Mouse (Mus musculus): ENCODE measurements around the gene Dennd4a.

Gene Dennd4a

DNA sequence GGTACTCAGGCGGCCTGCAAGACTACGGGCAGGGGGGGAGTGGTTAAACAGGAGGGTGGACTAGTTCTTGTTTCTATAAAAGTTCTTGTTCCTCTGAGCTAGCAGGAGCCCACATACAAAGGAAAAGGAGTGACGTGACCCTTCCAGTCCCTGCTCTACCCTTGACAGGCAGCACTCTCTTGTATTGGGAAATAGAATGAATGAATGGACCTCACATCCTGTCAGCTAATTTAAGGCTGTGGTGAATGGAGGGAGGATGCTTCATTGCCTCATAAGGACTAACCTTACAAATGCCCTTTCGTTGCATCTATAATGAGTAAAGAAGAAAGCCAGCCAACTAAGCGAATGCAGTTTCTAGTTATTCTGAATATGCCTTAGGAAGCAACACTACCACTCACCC, 114.6 kb downstream of the Dennd4a start:
- peak; percentile 57 for DNase-seq

DNA sequence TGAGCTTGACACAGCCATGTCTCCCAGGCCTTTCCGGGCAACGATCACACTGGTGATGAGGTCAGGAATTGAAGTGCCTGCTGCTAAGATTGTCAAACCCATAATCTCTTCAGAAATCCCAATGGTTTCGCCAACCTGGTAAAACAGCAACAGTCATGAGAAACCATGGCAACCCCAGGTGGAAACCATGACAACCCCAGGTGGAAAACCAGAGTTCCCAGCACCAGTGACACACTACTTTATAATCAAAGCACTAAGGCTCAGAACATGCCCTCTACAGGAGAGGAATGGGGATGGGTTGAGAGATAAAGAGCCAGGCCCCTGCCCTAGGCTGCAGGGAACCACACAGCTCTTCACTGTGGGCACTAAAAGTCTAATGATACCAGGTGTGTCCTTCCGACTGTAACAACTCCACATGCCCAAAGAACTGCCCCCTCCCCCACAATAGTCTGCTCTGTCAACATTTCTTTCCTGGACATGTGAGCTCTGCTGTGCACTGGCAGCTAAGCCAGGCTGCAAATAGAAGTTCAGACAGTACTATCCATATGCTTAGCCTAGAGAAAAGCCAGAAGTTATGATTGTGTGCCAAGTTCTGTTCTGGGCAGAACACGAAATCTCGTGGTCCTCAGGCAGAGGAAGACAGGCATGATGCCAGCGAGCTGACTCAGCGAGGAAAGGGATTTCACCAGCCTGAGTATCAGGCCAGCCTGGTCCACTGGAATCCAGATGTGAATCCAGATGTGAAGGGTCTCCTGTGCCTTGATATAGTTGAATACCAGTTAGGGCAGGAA, 115.3 kb downstream of the Dennd4a start:
- DNase-seq: peak; percentile 91

DNA sequence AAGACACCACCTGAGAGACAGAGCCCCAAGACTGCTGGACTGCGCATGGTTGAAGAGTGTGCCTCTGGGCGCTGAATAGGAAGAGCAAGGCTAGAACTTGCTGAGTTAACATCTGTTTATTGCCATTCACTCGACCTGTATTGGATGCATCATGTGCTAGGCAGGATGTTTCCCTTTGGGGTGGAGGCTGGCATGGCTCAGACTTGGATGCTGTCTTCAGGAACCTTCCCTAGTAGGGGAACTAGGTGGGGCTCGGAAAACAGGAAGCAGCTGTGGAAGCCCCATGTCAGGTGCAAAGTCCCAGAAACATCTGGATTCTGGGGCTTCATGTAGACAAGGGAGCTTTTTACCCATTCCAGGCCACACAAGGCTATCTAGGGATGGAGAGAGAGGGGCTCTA, 119.1 kb downstream of the Dennd4a start:
- no peak for DNase-seq

DNA sequence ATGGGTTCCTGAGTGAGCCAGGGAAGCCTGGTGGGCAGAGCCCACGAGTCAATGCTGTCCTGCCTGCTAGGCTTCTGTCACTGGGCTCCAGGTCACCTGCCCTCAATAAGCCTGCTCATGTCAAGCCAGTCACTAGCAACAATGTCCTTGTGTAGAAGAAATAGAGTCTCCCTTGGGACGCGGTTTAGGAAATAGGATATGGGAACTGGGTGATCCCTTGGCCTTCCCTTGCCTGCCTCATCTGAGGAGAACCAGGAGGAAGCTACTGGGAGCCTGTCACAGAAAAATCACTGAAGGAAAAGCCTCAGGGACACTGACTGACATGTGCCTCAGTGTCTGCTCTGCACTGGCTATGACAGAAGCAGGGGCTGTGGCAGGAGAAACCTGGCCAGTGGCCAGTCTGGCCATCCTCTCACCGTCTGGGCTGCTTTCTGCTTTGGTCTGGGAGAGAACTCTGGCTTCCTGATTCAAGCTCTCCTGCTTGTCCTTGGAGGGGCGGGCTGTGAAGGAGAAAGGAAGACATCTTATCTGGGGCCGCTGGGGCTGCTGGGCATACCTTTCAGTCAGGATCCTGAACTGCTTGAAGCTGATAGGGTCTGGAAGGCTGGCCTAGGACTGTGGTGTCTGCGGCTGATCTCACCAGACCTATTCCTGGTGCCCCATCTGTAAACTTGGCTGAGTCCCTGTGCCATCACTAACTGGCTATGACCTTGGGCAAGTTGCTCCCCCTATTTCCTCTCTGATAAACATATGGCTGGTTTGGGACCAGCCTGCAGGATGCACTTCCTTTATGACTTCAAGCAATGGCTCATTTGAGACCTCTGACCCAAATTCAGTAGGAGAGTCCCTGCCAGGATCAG, 120.8 kb downstream of the Dennd4a start:
- DNase-seq: no peak

DNA sequence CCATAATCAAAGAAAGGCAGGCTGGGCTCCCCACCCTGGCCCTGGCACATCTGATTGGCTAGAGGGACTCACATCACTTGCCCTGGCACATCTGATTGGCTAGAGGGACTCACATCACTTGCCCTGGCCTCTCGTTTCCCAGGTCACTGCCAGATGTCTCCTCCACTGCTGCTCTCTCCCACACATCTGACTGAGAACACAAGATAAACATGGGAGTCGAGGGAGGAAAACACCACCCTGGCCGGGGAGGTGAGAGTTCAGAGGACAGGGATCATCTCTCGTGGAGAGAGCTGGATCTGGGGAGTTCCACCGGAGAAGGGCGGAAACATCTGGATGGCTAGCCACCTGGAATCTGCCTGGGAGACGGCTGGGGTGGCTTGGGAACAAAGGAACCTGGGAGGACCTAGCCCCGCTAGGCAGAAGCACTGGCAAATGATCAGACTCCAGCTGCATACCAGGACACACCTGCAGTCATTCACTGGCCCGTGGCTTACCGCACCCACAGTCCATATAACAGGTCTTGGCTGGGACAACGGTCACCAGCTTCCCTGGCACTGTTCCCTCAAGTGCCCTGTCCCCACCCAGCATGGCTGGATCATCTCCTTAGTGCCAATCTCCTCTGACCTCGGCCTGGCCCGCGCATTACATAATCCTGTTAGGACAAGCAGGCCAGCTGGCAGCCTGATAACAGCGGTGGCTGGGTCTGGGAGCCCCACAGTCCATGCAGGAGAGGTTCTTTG, 123.0 kb downstream of the Dennd4a start:
- DNase-seq: no peak

DNA sequence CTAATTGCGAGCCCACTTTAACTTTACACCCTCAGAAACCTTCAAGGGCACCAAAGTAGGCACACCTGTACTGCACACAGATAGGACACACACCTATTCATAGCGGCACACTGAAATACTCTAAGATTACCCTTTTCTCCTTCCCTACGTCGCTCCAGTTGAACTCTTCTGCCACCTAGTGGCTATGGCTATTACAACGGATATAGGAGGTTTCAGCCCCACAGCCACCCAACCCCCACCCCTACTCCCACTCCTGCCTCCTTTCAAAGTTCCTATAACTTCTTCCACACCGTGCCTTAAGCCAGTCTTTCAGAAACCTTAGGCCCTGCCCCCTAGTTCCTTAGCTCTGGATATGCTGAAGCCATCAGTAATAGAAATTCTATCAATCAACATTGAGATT, 125.4 kb downstream of the Dennd4a start:
- peak; percentile 44 for DNase-seq

DNA sequence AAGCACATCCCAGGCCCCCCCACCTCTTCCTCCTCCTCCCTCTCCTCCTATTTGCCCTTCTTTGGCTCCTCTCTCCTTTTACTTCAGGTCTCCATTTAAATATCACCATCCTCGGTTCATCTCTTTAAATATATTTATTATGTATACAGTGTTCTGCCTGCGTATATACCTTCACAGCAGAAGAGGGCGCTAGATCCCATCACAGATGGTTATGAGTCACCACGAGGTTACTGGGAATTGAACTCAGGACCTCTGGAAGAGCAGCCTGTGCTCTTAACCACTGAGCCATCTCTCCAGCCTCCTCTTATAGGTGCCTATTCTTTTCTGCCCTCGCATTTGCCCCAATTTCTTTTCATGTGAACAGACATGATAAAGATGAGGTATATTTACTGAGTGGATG, 126.4 kb downstream of the Dennd4a start:
- no peak for DNase-seq

DNA sequence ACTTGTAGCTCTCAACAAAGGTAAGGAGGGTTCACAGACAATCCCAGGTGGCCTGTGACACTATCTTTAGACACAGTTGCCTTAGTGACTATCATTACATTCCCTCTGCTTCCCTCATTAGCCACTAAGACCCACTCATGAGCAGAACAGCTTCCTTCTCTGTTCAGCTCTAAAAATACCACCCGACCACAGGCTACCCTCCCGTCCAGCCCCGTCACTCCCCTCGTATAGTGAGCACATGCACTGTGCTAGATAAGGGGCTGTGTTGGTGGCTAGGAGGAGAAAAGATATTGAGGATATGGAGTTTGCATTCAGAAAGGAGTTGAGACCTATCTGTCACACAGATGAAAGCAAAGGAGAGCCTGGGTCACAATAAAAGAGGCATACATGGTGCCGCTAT, 127.4 kb downstream of the Dennd4a start:
- DNase-seq: no peak

DNA sequence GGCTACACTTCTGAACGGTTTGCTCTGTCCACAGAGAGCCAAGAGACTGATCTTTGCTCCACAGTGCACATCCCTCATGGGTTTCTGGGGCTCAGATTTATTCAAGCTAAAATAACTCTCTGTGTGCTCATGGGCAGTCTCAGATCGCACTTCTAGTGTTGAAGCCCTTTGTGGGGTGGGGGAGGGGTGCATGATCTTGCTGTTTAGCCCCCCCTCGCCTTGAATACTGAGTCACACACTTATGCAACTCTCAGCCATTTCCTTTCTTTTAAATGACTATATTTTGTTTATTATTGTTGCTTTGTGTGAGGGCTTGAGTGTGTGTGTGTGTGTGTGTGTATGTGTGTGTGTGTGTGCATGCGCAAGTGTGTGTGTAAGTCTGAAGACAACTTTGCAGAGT, 128.1 kb downstream of the Dennd4a start:
- no peak for DNase-seq

DNA sequence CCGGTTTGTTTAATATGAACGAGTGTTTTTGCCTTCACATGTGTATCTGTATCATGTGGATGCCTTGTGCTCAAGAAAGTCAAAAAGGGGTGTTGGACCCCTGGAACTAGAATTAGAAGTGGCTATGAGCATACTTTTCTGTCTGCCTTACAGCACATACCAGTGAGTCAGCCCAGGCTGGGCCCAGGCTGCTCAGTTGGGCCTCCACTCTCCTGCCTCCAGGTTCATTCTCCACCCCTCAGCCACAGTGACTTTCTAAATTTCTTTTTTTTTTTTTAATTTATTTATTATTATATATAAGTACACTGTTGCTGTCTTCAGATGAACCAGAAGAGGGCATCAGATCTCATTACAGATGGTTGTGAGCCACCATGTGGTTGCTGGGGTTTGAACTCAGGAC, 128.7 kb downstream of the Dennd4a start:
- no peak for DNase-seq

DNA sequence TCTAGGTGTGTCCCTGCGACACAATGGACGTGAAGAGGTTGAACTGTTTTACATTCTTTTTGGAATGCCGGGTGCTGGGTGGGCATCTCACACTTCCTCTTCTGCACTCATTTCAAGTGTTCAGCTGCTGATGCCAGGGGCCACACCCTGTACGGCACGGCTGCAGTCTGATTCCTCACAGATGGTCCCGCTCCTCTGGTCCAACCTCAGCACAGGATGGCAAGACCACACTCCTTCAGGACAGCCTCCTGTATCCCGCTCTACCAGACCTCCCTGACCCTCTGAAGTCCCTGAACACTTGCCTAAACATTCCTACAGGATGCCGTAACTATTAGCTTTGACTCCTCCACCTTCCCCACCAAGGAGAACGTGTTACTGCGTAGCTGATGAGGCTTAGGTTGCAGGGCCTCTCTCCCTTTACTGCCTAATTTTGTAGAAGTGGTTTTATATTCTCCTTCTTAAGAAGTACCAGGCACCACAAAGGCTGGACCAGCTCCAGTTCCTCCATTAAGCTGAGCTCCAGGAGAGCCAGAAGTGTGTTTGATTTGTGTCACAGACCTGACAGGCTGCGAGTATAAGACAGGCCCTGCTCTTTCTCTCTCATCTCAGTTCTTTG, 129.7 kb downstream of the Dennd4a start:
- no peak for DNase-seq

DNA sequence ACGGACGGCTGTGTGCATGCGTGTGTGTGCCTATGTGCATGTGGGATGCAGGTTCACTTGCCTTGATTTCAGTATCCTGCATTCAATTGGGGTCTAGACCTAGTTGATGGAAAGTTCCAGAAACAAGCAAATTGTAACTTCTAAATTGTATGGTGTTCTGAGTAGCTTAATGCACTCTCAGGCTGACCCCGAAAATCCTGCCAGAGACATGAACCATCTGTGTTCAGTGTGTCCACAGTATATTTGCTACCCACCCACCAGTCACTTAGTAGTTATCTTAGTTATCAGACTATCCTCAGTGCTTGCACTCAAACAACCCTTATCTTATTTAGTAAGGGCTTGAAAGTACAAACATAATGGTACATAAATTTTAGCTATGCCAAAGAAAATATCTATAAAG, 130.5 kb downstream of the Dennd4a start:
- no peak for DNase-seq

DNA sequence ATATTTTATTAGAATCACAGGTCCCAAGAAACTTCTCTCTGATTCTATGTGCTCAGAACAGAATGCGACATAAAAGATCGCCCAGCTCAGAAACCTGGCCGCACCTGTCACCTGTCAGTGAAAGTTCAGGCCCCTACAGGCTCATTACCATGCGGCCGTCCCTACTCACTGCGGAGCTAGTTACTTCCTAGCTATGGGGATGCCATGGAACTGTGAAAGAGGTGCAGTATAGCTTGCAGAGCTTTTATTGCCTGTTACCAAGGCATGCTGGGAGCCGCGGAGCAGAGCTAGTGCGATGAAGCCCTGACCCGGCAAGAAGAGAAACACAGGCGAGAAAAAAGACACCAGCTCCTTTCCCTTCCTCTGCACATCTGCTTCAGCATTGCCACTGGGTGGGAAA, 132.9 kb downstream of the Dennd4a start:
- no peak for DNase-seq

DNA sequence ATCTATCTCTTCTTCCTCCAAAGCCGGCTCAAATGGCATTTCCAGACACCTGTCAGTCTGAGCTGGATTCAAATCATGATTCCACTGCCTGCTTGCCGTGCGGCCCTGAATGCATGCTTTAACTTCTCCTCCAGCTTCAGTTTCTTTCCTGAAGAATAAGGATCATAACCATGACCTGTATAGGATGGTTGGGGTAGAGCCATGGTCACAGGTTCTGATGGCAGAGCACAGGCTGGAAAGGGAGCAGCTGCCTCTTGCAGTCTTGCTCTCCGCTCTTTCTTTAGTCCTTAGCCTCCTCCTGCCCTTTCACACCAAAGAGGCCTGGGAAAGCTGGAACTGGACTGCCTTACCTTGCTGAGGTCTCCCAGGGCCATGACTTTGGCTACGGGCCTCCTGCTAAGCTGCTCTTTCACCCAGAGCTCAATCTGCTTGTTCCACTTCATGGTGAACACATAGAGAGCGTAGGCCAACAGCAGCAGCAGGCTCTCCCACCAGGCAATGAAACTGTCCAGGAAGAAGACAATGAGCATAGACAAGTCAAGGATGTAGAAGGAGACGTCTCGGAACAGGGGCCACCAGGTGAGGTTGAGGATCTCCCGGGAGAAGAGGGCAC, 136.4 kb downstream of the Dennd4a start:
- DNase-seq: no peak

DNA sequence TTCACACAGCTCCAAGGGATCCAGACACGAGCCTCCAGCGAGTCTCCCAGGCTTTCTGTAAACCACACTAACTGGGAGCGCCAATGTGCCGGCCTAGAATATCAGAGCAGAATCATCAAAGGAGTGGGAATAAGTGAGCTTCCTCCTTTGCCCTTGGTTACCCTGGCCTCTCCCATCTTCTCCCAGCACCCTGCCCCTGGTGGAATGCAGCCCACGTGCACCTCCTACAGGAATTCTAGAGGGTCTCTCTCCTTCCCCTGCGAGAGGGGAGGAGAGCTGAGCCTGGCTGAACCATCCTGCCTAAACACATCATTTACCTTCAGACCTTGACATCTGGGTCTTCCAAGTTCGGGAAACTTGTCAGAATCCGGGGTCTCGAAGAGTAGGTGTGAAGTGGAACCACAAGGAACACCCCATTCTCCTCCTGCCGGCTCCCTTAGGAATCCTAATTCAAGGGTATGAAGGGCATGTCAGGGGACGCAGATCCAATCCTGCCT, 140.1 kb downstream of the Dennd4a start, which contains the start of gene Slc24a1:
Gene Slc24a1 (minus strand): TSS at position 447 of the 497 bp plus-strand sequence.
- DNase-seq: no peak

DNA sequence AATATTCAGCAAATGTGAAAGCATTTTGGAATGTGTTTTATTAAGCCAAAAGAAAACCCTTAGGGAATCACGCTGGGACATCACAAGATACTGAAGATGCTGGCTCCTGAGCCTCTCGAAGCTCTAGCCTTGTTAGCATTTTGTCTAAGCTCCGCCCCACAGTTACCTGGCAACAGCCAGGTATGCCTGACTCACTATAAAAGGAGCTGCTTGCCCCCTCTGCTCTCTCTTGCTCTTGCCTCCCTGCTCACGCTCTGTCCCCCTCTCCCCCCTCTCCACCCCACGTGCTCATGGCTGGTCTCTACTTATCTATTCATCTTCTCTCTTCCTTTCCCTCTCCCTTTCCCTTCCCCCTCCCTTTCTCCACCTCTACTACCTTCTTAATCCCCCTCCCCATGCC, 140.9 kb downstream of the Dennd4a start:
- no peak for DNase-seq

DNA sequence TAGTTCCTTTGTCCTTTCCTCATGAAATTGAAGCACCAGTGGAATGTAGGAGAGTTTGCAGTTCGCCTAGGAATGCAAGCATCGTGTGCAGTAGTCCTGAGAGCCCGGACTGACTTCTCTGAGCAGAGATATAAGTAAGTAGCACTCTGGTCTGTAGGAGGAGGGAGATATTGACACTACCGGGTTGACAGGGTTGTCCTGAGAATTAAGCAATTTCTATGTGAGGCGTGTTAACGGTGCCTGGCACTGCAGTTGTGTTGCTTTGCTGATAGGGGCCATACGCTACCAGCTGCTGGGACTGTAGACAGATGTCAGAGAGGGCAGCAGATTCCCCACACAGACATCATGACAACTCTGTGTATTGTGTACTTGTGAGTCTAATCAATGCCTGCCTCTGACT, 142.1 kb downstream of the Dennd4a start:
- no peak for DNase-seq

DNA sequence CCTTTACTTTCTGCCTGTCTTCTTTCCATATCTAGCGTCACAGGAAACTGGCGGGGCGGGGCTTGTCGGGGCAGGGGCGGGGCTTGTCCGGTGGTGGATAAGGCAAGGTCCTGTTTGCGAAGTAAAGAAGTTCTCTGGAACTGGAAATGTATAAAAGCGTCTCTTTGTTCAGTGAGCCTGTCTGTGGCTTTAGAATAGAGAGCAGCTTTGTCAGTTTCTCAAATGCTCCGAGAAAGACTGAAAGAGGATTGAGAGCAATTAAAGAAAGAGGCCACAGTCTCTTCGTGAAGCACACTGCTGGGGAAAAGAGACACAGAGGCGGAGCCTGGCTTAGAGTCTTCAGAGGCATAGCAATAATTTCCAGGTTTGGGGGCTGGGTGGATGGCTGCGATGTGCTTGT, 145.2 kb downstream of the Dennd4a start:
- DNase-seq: peak; percentile 38

DNA sequence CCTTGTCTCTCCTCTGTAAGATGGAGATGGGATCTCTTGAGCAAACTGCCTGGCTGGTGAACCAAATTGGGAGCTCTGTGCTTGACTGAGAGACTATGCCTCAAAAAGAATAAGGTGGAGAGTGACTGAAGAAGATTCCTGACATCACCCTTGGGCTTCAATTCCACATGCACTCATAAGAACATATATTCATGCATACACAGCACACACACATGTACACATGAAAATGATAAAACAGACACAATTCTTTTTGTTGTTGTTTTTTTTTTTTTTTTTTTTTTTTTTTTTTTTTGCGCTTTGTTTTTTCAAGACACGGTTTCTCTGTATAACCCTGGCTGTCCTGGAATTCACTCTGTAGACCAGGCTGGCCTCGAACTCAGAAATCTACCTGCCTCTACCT, 146.1 kb downstream of the Dennd4a start:
- no peak for DNase-seq

DNA sequence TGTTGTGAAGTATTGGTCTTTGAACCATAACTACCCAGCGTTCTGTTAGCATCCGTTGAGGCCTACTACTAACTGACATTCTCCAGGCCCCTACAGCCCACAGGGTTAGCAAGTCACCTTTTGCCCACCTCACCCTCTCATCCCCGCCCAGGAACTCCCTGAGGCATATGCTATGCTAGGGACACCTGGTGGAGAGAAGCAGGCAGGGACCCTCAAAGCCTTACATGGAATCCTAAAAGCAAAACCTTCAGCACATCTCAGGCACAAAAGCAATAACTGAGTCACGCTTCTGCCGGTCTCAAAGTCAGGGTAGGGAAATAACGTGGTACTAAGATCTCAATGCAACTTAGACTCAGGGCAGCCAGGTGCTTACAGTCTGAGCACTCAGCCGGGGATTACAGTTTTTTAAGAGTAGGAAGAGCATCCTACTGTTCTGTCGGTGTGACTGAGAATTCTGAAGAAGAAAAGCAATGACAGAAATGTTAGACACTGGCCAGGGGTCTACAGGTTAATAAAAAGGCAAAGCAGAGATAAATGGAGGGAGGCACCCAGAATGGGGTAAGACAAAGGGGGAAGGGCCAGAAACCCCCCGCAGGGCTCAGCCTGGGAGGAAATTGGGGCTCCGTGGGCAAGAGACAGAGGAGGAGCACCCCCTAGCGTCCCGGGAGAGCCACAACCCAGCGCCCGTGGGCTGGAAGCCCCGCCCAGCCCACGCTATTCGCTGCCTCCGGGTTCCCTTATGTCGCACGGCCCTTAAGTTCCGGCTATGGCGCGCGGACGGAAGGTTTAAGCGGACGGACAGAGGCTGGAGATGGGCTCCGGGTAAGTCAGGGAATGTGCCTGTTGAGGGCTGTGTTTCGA, 149.2 kb downstream of the Dennd4a start, which contains the start of gene Ints14:
Gene Ints14 (plus strand): TSS at position 789 of the 861 bp plus-strand sequence.
- DNase-seq: peak; percentile 94

DNA sequence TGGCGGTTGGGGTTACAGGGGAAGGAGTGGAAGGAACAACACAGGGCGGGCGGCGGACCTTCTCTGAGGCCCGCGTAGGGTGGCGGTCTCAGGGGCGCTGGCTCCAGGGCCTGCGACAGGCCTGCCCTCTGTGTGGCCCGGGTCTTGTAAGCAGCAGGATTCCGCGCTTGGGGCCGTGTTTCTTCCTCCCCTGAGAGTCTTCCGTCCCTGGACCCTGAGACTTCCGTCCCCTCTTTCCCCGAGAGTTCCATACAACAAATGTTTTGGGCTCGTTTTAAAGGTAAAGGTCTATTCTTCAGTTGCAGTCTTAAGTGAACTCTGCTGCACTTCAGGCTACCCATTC, 149.8 kb downstream of the Dennd4a start:
- DNase-seq: no peak
